ENCODE assay signal across 11 mouse cellular contexts in the genomic region with DNA sequence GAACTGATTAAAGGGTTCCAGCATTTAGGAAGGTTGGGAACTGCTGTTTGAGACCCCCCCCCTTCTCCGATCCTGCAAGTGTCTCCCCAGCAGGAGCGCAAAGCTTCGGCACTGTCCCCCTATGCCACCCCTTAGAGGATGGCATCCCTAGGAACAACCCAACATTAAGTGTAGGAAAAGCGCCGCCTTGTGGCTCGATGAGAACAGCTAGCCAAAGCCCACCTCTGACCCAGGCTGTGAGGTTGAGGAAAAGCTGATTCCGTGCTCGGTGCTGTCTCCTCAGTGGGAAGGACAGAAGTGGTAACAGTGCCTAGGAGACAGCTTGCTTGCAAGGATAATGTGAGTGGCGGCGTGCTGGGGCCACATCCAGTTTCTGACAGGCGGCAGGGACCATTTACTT.
A peak's percentile ranks its signal among the peaks of the same experiment; 100 is the strongest.
DNase-seq lines count a peak whose midpoint lies in the region; ATAC-seq and TF ChIP-seq lines count a peak whose summit lies in the region.
"Had no signal": no experiment of that assay in that cellular context is flagged by ENCODE, and none has a peak within 500 bp of the region (broad histone marks: within the 10 kb centered on the region; RNA-seq: fewer than 3 reads in every experiment).

No protein-coding gene starts in this region.

- H3K9me3 ChIP-seq in kidney, postnatal 0 days (replicated peaks; ENCODE audit: low read length) = no peaks in the 10 kb centered on the region
- H3K9me3 ChIP-seq in embryonic facial prominence, embryonic 11.5 days (replicated peaks; ENCODE audit: control insufficient read depth, low read length) = no peaks in the 10 kb centered on the region
- H3K9me3 ChIP-seq in stomach, postnatal 0 days (ENCODE audit: control insufficient read depth, low read length) = no peaks in the 10 kb centered on the region

- H3K4me1 ChIP-seq in kidney, postnatal 0 days (replicated peaks; ENCODE audit: insufficient read depth, low read length) = no peaks in the 10 kb centered on the region
- no peaks in the 10 kb centered on the region for H3K4me1 ChIP-seq in embryonic facial prominence, embryonic 11.5 days (ENCODE audit: control insufficient read depth, insufficient read depth, low read length)
- H3K4me1 ChIP-seq in stomach, postnatal 0 days (replicated peaks; ENCODE audit: control insufficient read depth, insufficient read depth) = no peaks in the 10 kb centered on the region

- H3K9ac ChIP-seq in kidney, postnatal 0 days (ENCODE audit: low read depth, low read length) = no peak overlapping the region
- no peak overlapping the region for H3K9ac ChIP-seq in embryonic facial prominence, embryonic 11.5 days (replicated peaks; ENCODE audit: low read length)
- H3K9ac ChIP-seq in stomach, postnatal 0 days (ENCODE audit: low read length) = no peak overlapping the region

- no peak overlapping the region for H3K4me3 ChIP-seq in kidney, postnatal 0 days (replicated peaks; ENCODE audit: low read depth, low read length)
- no peak overlapping the region for H3K4me3 ChIP-seq in embryonic facial prominence, embryonic 11.5 days (ENCODE audit: low read depth, low read length)
- H3K4me3 ChIP-seq in stomach, postnatal 0 days (ENCODE audit: low read depth, low read length) = no peak overlapping the region

- H3K27ac ChIP-seq in kidney, postnatal 0 days = no peak overlapping the region
- H3K27ac ChIP-seq in embryonic facial prominence, embryonic 11.5 days (replicated peaks; ENCODE audit: low read depth, low read length) = no peak overlapping the region
- no peak overlapping the region for H3K27ac ChIP-seq in stomach, postnatal 0 days (replicated peaks)

- H3K4me2 ChIP-seq in kidney, postnatal 0 days (ENCODE audit: low read length) = no peak overlapping the region
- no peak overlapping the region for H3K4me2 ChIP-seq in embryonic facial prominence, embryonic 11.5 days (ENCODE audit: low read depth, low read length)
- no peak overlapping the region for H3K4me2 ChIP-seq in stomach, postnatal 0 days (replicated peaks; ENCODE audit: low read depth)

- H3K27me3 ChIP-seq in kidney, postnatal 0 days (ENCODE audit: insufficient read depth, low read length) = no peaks in the 10 kb centered on the region
- H3K27me3 ChIP-seq in embryonic facial prominence, embryonic 11.5 days (ENCODE audit: control insufficient read depth, insufficient read depth, low read length) = no peaks in the 10 kb centered on the region; the same call in 1 of the 2 replicates
- no peaks in the 10 kb centered on the region for H3K27me3 ChIP-seq in stomach, postnatal 0 days (ENCODE audit: control insufficient read depth, insufficient read depth, low read length)

- peak; percentile 49; the same call in 1 of the 2 replicates for TF ChIP-seq CTCF in kidney, postnatal 0 days (IDR thresholded peaks at IDR 0.05; ENCODE audit: low read depth)
- TF ChIP-seq CTCF in stomach, postnatal 0 days (IDR thresholded peaks at IDR 0.05; ENCODE audit: low read depth) = peak; percentile 20; the same call in 1 of the 2 replicates

- 23% methylated on average over 11 of the region's 11 CpGs for WGBS in kidney, postnatal 0 days
- 26% methylated on average over 11 of the region's 11 CpGs for WGBS in embryonic facial prominence, embryonic 11.5 days
- 30% methylated on average over 11 of the region's 11 CpGs for WGBS in stomach, postnatal 0 days

- no peak for TF ChIP-seq EP300 in stomach, postnatal 0 days (optimal IDR thresholded peaks at IDR 0.05)

- DNase-seq in kidney, postnatal 0 days (ENCODE audit: low spot score) = peak; percentile 8
- no peak for DNase-seq in kidney, adult 11 months
- peak; percentile 55 for DNase-seq in testis, postnatal 10 days (ENCODE audit: low spot score)
- no peak for DNase-seq in testis, postnatal 14 days (ENCODE audit: low spot score)
- peak; percentile 49 for DNase-seq in embryonic facial prominence, embryonic 11.5 days (ENCODE audit: low spot score)
- DNase-seq in stomach, postnatal 0 days (ENCODE audit: low spot score) = no peak
- DNase-seq in adrenal gland, adult 2 months = no peak
- no peak for DNase-seq in layer of hippocampus, adult 11-12 months (ENCODE audit: low spot score)
- DNase-seq: cerebellum, adult 9-11 months; lung, postnatal 14 days had no signal

- no peaks in the 10 kb centered on the region for H3K36me3 ChIP-seq in kidney, postnatal 0 days (ENCODE audit: insufficient read depth, low read length)
- H3K36me3 ChIP-seq in embryonic facial prominence, embryonic 11.5 days (replicated peaks; ENCODE audit: control insufficient read depth, insufficient read depth, low read depth, low read length) = no peaks in the 10 kb centered on the region
- H3K36me3 ChIP-seq in stomach, postnatal 0 days (ENCODE audit: control insufficient read depth, insufficient read depth, low read length) = no peaks in the 10 kb centered on the region

- no peak for ATAC-seq in kidney, postnatal 0 days (replicated peaks; ENCODE audit: low FRiP score, low read depth)
- ATAC-seq in embryonic facial prominence, embryonic 11.5 days (replicated peaks; ENCODE audit: insufficient number of reproducible peaks, low FRiP score, low TSS enrichment, low read depth) = 0 out of 2 replicates have a peak, but pooled peaks have one; percentile 30
- no peak for ATAC-seq in stomach, postnatal 0 days (ENCODE audit: low FRiP score, low TSS enrichment)
- ATAC-seq: CD4-positive, CD25-positive, alpha-beta regulatory T cell, adult 4 months had no signal

Comparison
In these comparisons a context has a peak if more than half of its experiments do, and no peak if none do; other contexts are left out.
1. DNase-seq: peak in kidney, postnatal 0 days (single experiment), testis, postnatal 10 days (single experiment) and embryonic facial prominence, embryonic 11.5 days (single experiment); none in kidney, adult 11 months (single experiment), testis, postnatal 14 days (single experiment), stomach, postnatal 0 days (single experiment), adrenal gland, adult 2 months (single experiment) and layer of hippocampus, adult 11-12 months (single experiment).